Mouse (Mus musculus) midbrain, embryonic 11.5 days (tissue): ENCODE data around the gene Hspa1a. TPM values are rescaled to one million over a fixed set of nuclear protein-coding genes. Genes with fewer than 3 reads are reported as not detected.

ENCODE experiments used
- ATAC-seq: fragments of 200-750 bp; cut with Nextera tagmentation; 2 replicates; pipeline ENCODE4 v1.8.0; 2017; ENCODE audit warnings: moderate TSS enrichment, moderate library complexity; ENCODE audit not compliant: low FRiP score
- DNase-seq: peaks from one replicate; pipeline ENCODE4 v3.0.0; 2015; ENCODE audit warnings: low spot score; ENCODE audit errors: missing footprints
- H3K27ac ChIP-seq: fragments of 300-500 bp; sonication (generic); 2 replicates; pipeline ENCODE4 v1.5.1; 2014; ENCODE audit warnings: low read depth, low read length
- H3K27me3 ChIP-seq: fragments of 300-500 bp; sonication (generic); 2 replicates; pipeline ENCODE4 v1.6.1; 2014; ENCODE audit warnings: mild to moderate bottlenecking, low read length, moderate library complexity, mixed read lengths; ENCODE audit not compliant: control insufficient read depth, insufficient read depth
- H3K36me3 ChIP-seq: fragments of 300-500 bp; sonication (generic); 2 replicates; pipeline ENCODE4 v1.6.1; 2014; ENCODE audit warnings: mild to moderate bottlenecking, low read length, moderate library complexity, mixed read lengths; ENCODE audit not compliant: control insufficient read depth, insufficient read depth
- H3K4me1 ChIP-seq: fragments of 300-500 bp; sonication (generic); 2 replicates; pipeline ENCODE4 v1.6.1; 2014; ENCODE audit warnings: low read length; ENCODE audit not compliant: control insufficient read depth, insufficient read depth
- H3K4me2 ChIP-seq: fragments of 300-500 bp; sonication (generic); 2 replicates; pipeline ENCODE4 v1.6.1; 2014; ENCODE audit warnings: mild to moderate bottlenecking, moderate library complexity
- H3K4me3 ChIP-seq: fragments of 300-500 bp; sonication (generic); 2 replicates; pipeline ENCODE4 v1.5.1; 2014; ENCODE audit warnings: low read depth, low read length
- H3K9ac ChIP-seq: fragments of 300-500 bp; sonication (generic); 2 replicates; pipeline ENCODE4 v1.6.1; 2014; ENCODE audit warnings: low read length
- H3K9me3 ChIP-seq: fragments of 300-500 bp; sonication (generic); 2 replicates; pipeline ENCODE4 v1.6.1; 2016; ENCODE audit warnings: low read length; ENCODE audit not compliant: control insufficient read depth
- WGBS: fragments of 180-500 bp; shearing (Covaris S2); extraction: QIAGEN DNeasy Blood & Tissue Kit; methylation state at CpG from one replicate; pipeline ENCODE4 v1.1.7; 2014; 5-methylcytosine and 5-hydroxymethylcytosine counted together
- polyA plus RNA-seq: library from polyadenylated mRNA; unstranded; fragments of >200 nt; fragmentation: Nextera tagmentation; extraction: Ambion mirVana; gene quantifications from 2 replicates; pipeline ENCODE4 v1.2.1, GENCODE M21; 2014

The Hspa1a gene
- polyA plus RNA-seq, 1 experiment from 2014 or later, result 0.59 TPM

DNA sequence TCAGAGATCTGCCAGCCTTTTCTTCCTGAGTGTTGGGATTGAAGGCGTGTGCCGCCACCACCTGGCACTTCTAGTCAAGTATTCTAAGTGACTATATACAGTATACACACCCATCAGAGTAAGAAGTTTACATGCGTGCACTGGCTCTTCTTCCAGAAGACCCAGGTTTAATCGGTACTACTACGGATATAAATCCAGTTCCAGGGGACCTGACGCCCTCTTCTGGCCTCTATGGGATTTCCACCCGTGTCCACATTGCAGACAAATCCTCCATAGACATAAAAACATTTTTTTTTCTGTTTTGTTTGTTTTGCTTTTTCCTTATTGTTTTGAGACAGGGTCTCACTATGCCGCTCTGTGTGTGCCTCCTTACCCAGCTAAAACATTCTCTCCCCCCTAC is 24.4 kb downstream of the Hspa1a start:
- H3K4me2 ChIP-seq, result no peak overlapping the region
- 35% methylated on average over 8 of the region's 8 CpGs for WGBS
- H3K9ac ChIP-seq, result no peak overlapping the region
- H3K27me3 ChIP-seq, result no peaks in the 10 kb centered on the region
- peaks cover 5% of the 10 kb centered on the region; the same call in 1 of the 2 replicates for H3K4me1 ChIP-seq
- DNase-seq (peak; percentile 89), ATAC-seq (no peak)
- peaks cover 13% of the 10 kb centered on the region; the same call in 1 of the 2 replicates for H3K36me3 ChIP-seq
- no peak overlapping the region for H3K4me3 ChIP-seq
- H3K27ac ChIP-seq, result no peak overlapping the region
- H3K9me3 ChIP-seq, result no peaks in the 10 kb centered on the region

DNA sequence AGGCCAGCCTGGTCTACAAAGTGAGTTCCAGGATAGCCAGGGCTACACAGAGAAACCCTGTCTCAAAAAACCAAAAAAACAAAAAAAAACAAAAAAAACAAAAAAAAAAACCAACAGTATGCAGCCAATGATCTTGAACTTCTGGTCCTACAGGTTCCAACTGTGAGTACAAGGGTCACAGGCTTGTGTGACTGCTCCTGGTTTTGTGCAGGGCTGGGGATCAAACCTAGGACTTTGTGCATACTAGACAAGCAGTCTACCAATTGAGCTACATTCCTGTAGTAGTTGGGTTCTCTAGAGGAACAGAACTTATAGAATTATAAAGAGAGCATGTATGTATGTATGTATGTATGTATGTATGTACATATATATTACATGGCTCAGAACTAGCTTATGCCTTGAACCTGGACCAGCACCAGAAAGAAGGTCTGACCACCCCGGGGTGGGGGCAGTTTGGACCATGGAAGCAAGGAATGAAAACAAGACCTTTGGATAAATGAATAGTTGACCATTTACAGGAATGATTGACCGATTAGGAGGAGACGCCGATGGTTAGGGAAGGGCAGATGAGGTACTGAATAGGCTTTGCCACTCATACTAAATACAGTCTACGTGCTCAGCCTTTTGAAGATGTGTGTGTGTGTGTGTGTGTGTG is 25.3 kb downstream of the Hspa1a start:
- Histone ChIP-seq H3K27me3 (no peaks in the 10 kb centered on the region), H3K27ac (no peak overlapping the region), H3K4me3 (no peak overlapping the region), H3K4me2 (no peak overlapping the region), H3K4me1 (peaks cover 7% of the 10 kb centered on the region), H3K9me3 (no peaks in the 10 kb centered on the region), H3K9ac (no peak overlapping the region), H3K36me3 (peaks cover 13% of the 10 kb centered on the region; the same call in 1 of the 2 replicates)
- 91% methylated on average over 5 of the region's 5 CpGs for WGBS
- DNase-seq, result peak; percentile 72
- ATAC-seq, result no peak

DNA sequence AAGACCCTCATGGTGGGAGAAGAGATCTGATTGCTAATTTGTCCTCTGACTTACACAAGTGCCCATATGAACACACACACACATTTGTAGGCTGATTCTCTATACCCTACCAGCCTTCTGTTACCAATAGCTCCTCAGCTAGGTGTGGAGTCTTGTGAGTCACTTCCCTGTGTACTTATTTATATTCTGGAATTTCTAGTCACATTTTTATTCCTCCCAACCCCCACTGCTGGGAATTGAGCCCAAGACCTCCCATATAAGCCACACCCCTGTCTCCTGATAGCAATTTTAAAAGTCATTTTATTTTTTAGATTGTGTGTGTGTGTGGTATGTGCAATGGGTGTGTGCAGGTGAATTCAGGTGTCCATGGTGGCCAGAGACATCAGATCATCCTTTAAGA is 27.6 kb downstream of the Hspa1a start:
- ATAC-seq (no peak), DNase-seq (peak; percentile 28)
- H3K9ac ChIP-seq, result no peak overlapping the region
- H3K27ac ChIP-seq, result no peak overlapping the region
- H3K4me3 ChIP-seq, result no peak overlapping the region
- H3K4me2 ChIP-seq, result no peak overlapping the region
- no peaks in the 10 kb centered on the region for H3K9me3 ChIP-seq
- peaks cover 4% of the 10 kb centered on the region for H3K4me1 ChIP-seq
- no peaks in the 10 kb centered on the region for H3K36me3 ChIP-seq
- no peaks in the 10 kb centered on the region for H3K27me3 ChIP-seq

- peaks cover 4% of the 10 kb centered on the region for H3K4me1 ChIP-seq
- H3K4me3 ChIP-seq, result no peak overlapping the region
- 87% methylated on average over 4 of the region's 4 CpGs for WGBS
- no peaks in the 10 kb centered on the region for H3K27me3 ChIP-seq
- no peaks in the 10 kb centered on the region for H3K36me3 ChIP-seq
- H3K27ac ChIP-seq, result no peak overlapping the region
- ATAC-seq (no peak), DNase-seq (peak; percentile 35)
- no peaks in the 10 kb centered on the region for H3K9me3 ChIP-seq
- no peak overlapping the region for H3K9ac ChIP-seq
- H3K4me2 ChIP-seq, result no peak overlapping the region
Measured at GRCm38 (mm10) chr17:34943128-34943815, 28.7 kb downstream of the Hspa1a start.

GRCm38 (mm10) chr17:34941344-34942041 is 30.5 kb downstream of the Hspa1a start:
- ATAC-seq, result peak; percentile 46; the same call in 1 of the 2 replicates
- H3K27ac ChIP-seq, result no peak overlapping the region
- H3K4me3 ChIP-seq, result peak overlapping the region; percentile 23
- peak; percentile 94 for DNase-seq
- no peaks in the 10 kb centered on the region for H3K36me3 ChIP-seq
- WGBS, result 7% methylated on average over 15 of the region's 15 CpGs
- no peaks in the 10 kb centered on the region for H3K27me3 ChIP-seq
- H3K4me2 ChIP-seq, result peak overlapping the region; percentile 46
- H3K4me1 ChIP-seq, result peaks cover 4% of the 10 kb centered on the region
- peak overlapping the region; percentile 58 for H3K9ac ChIP-seq
- H3K9me3 ChIP-seq, result no peaks in the 10 kb centered on the region

DNA sequence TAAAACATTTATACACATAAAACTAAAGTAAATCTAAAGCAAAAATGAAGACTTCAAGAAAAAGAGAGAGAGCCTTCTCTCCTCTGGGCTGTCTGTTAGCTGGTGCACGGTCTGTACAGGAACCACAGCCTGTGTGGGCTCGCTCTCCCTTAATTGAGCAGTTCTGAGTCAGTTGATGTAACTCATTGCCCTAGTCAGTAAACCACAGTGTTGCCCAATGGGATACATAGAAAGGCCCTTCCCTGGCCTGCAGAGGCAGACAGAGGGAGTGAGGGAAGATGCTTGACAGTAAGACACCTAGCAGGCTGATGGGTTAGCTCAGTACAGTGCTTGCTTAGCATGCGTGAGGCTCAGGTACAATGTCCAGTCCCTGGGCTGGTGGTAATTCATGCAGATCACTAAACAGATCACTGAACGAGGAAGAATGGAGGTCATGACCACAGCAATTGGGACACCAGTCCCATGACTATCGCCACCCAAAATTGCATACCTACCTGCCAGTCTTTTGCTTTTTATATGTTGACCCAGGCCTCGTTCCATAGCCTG is 33.9 kb downstream of the Hspa1a start:
- ATAC-seq, result no peak
- peaks cover 4% of the 10 kb centered on the region for H3K4me1 ChIP-seq
- no peak overlapping the region for H3K4me3 ChIP-seq
- H3K9me3 ChIP-seq, result no peaks in the 10 kb centered on the region
- no peak overlapping the region for H3K4me2 ChIP-seq
- no peaks in the 10 kb centered on the region for H3K36me3 ChIP-seq
- H3K27ac ChIP-seq, result no peak overlapping the region
- H3K9ac ChIP-seq, result no peak overlapping the region
- DNase-seq, result no peak
- no peaks in the 10 kb centered on the region for H3K27me3 ChIP-seq
- WGBS, result 84% methylated on average over 6 of the region's 6 CpGs

DNA sequence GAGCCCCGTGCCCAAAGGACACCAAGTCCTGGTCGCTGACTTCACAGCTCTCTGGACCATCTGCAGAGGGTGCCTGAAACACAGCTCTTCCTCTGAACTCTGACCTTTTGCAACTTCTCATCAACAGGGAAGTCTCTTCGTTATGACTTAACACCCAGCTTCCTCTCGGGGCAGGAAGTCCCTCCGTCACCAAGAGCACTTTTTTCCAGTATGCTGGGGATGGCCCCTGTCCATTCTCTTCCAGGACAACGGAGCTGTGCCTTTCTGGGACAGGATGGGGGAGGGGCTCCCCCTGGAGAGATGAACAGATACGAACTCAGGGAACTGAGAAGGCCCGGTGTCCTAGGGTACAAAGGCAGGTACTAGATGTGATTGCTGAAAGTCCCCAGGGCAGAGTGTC is 37.1 kb downstream of the Hspa1a start:
- WGBS, result 56% methylated on average over 8 of the region's 8 CpGs
- DNase-seq, result peak; percentile 72
- H3K27ac ChIP-seq, result no peak overlapping the region

DNA sequence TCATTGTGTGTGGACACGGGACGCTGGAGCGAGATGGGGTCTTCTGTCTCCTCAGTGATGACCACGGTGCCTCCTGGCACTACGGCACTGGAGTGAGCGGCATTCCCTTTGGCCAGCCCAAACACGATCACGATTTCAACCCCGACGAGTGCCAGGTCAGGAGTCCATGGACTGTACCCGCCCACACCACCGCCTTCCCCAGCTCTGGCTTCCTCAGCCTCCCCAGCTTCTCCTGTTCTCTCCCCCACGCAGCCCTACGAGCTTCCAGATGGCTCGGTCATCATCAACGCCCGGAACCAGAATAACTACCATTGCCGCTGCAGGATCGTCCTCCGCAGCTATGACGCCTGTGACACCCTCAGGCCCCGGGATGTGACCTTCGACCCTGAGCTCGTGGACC is 37.9 kb downstream of the Hspa1a start:
- no peak overlapping the region for H3K9ac ChIP-seq

More for the DNA sequence above, 37.1 kb downstream of the Hspa1a start:
- H3K9ac ChIP-seq, result no peak overlapping the region
- no peak overlapping the region for H3K4me2 ChIP-seq
- no peak overlapping the region for H3K4me3 ChIP-seq
- H3K9me3 ChIP-seq, result no peaks in the 10 kb centered on the region
- no peaks in the 10 kb centered on the region for H3K36me3 ChIP-seq
- ATAC-seq, result no peak
- peaks cover 4% of the 10 kb centered on the region for H3K4me1 ChIP-seq
- H3K27me3 ChIP-seq, result no peaks in the 10 kb centered on the region

DNA sequence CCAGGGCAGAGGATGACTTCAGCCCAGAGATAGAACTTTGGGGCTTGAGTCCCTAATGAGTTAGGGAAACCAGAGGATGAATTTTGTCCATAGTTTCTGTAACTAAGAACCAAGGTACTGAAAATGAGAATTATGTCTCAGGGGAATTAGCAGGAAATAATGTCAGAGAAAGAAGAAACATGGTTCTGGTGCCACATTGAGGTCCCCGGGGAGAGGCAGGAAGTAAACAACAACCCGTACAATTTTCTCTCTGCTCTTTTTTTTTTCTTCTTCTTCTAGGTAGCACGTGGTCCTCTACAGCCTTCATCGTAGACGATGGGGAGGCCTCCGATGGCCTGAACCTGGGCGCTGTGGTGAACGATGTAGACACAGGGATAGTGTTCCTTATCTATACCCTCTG is 39.7 kb downstream of the Hspa1a start:
- H3K4me1 ChIP-seq, result peaks cover 4% of the 10 kb centered on the region
- no peaks in the 10 kb centered on the region for H3K27me3 ChIP-seq
- peak overlapping the region; percentile 65; the same call in 1 of the 2 replicates for H3K4me3 ChIP-seq
- peak overlapping the region; percentile 98 for H3K4me2 ChIP-seq
- no peak for DNase-seq
- ATAC-seq, result no peak
- H3K9me3 ChIP-seq, result no peaks in the 10 kb centered on the region
- no peak overlapping the region for H3K27ac ChIP-seq
- no peaks in the 10 kb centered on the region for H3K36me3 ChIP-seq
- WGBS, result 95% methylated on average over 8 of the region's 8 CpGs
- peak overlapping the region; percentile 78; the same call in 1 of the 2 replicates for H3K9ac ChIP-seq

More for the DNA sequence above, 37.9 kb downstream of the Hspa1a start:
- Histone ChIP-seq H3K4me1 (peaks cover 4% of the 10 kb centered on the region), H3K4me2 (no peak overlapping the region), H3K36me3 (no peaks in the 10 kb centered on the region), H3K27ac (no peak overlapping the region), H3K9me3 (no peaks in the 10 kb centered on the region), H3K4me3 (no peak overlapping the region), H3K27me3 (no peaks in the 10 kb centered on the region)
- 69% methylated on average over 24 of the region's 24 CpGs for WGBS
- peak; percentile 69 for DNase-seq
- ATAC-seq, result no peak
